Mouse (Mus musculus): ENCODE data around the gene Adamtsl1. TPM values are rescaled to one million over a fixed set of nuclear protein-coding genes. Genes with fewer than 3 reads are reported as not detected.

Gene Adamtsl1
- polyA plus RNA-seq, 1 experiment from 2014 or later: 0.38 TPM

DNA sequence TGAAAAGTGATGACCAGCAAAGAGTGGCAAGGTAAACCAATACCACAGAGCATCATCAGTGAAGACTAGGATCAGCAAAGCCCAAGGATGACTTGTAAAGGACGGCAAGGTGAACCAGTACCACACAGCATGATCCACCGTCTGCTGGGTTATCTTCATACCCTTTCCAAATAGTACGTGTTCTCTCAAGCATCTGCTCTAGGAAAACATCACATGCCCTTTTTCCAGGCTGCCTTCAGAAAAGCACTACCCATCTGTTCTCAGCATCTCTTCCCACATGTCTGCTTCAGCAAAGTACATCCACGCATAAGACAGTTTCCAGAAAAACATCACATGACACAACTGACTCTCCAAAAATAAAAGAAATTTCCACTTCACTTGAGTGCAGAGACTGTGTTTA, 408.8 kb downstream of the Adamtsl1 start:
- DNase-seq: no peak
- Histone ChIP-seq H3K9me3 (ENCODE audit: low read length) (no peaks in the 10 kb centered on the region), H3K4me3 (ENCODE audit: low read depth, low read length) (no peak overlapping the region), H3K9ac (replicated peaks) (no peak overlapping the region), H3K36me3 (replicated peaks; ENCODE audit: insufficient read depth, low read length) (no peaks in the 10 kb centered on the region), H3K27me3 (ENCODE audit: insufficient read depth, low read length) (no peaks in the 10 kb centered on the region), H3K27ac (ENCODE audit: low read depth) (no peak overlapping the region), H3K4me2 (ENCODE audit: low read depth, low read length) (no peak overlapping the region), H3K4me1 (ENCODE audit: insufficient read depth) (no peaks in the 10 kb centered on the region)
- WGBS (ENCODE audit: insufficient replicate concordance): 85% methylated on average over 4 of the region's 4 CpGs
- no peak for ATAC-seq
- TF ChIP-seq CTCF (IDR thresholded peaks at IDR 0.05; ENCODE audit: low read depth) (no peak), EP300 (IDR thresholded peaks at IDR 0.05; ENCODE audit: low read depth) (no peak)

- Histone ChIP-seq H3K27ac (ENCODE audit: low read depth) (no peak overlapping the region), H3K9me3 (ENCODE audit: low read length) (no peaks in the 10 kb centered on the region)
- DNase-seq: no peak
Measured at GRCm38 (mm10) chr4:85932129-85932528, 418.2 kb downstream of the Adamtsl1 start.

DNA sequence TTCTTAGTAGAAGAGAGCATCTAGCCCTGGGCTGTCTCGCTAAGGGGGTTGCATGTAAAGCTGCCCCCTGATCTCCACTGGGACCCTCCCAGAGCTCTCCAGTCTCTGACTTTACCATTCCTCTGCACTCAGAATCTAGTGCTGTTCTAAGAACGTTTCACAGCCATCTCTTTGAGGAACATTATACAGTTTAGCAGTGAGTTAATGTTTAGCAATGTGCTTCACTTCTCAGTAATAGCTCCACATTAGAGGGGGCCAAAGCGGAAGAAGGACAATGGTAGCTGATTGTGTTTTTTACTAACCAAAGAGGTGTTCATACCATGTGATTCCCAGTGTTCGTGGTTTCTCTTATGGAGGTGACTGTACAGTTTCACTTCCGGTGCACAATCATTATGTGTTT, 425.5 kb downstream of the Adamtsl1 start:
- no peak overlapping the region for H3K9ac ChIP-seq (replicated peaks)
- no peak overlapping the region for H3K4me2 ChIP-seq (ENCODE audit: low read depth, low read length)
- no peak overlapping the region for H3K4me3 ChIP-seq (ENCODE audit: low read depth, low read length)
- 57% methylated on average over 5 of the region's 5 CpGs for WGBS (ENCODE audit: insufficient replicate concordance)
- TF ChIP-seq CTCF (IDR thresholded peaks at IDR 0.05; ENCODE audit: low read depth) (no peak), EP300 (IDR thresholded peaks at IDR 0.05; ENCODE audit: low read depth) (no peak)
- ATAC-seq (no peak), DNase-seq (no peak)
- no peaks in the 10 kb centered on the region for H3K9me3 ChIP-seq (ENCODE audit: low read length)
- no peaks in the 10 kb centered on the region for H3K36me3 ChIP-seq (replicated peaks; ENCODE audit: insufficient read depth, low read length)
- H3K27me3 ChIP-seq (ENCODE audit: insufficient read depth, low read length): no peaks in the 10 kb centered on the region
- H3K27ac ChIP-seq (ENCODE audit: low read depth): no peak overlapping the region
- H3K4me1 ChIP-seq (ENCODE audit: insufficient read depth): no peaks in the 10 kb centered on the region

More at GRCm38 (mm10) chr4:85932129-85932528, 418.2 kb downstream of the Adamtsl1 start:
- no peak overlapping the region for H3K4me2 ChIP-seq (ENCODE audit: low read depth, low read length)
- ATAC-seq: no peak
- TF ChIP-seq CTCF (IDR thresholded peaks at IDR 0.05; ENCODE audit: low read depth) (no peak), EP300 (IDR thresholded peaks at IDR 0.05; ENCODE audit: low read depth) (no peak)
- no peaks in the 10 kb centered on the region for H3K36me3 ChIP-seq (replicated peaks; ENCODE audit: insufficient read depth, low read length)
- H3K4me1 ChIP-seq (ENCODE audit: insufficient read depth): no peaks in the 10 kb centered on the region
- no peak overlapping the region for H3K4me3 ChIP-seq (ENCODE audit: low read depth, low read length)
- H3K9ac ChIP-seq (replicated peaks): no peak overlapping the region
- no peaks in the 10 kb centered on the region for H3K27me3 ChIP-seq (ENCODE audit: insufficient read depth, low read length)

DNA sequence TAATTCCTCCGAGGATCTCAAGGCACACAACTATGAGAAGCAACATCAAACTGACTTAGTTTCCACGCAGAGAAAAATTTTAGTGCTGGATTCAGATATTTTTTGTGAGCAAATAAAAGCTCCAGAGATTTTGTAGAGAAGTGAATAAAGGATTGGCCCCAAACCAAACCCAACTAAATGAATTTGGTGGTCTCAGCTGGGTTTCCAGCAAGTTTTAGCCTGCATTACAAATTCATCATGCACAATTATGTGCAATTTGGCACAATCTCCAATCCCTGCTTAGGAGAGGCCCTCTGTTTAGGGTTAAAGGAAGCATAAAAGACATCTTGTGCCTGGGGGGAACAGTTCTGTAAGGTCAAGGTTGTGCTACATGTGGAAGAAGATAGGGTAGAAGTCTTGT, 427.9 kb downstream of the Adamtsl1 start:
- DNase-seq (no peak), ATAC-seq (no peak)
- Histone ChIP-seq H3K4me3 (ENCODE audit: low read depth, low read length) (no peak overlapping the region), H3K9me3 (ENCODE audit: low read length) (no peaks in the 10 kb centered on the region), H3K4me1 (ENCODE audit: insufficient read depth) (no peaks in the 10 kb centered on the region), H3K9ac (replicated peaks) (no peak overlapping the region), H3K4me2 (ENCODE audit: low read depth, low read length) (no peak overlapping the region), H3K36me3 (replicated peaks; ENCODE audit: insufficient read depth, low read length) (no peaks in the 10 kb centered on the region), H3K27me3 (ENCODE audit: insufficient read depth, low read length) (no peaks in the 10 kb centered on the region), H3K27ac (ENCODE audit: low read depth) (no peak overlapping the region)
- 78% methylated on average over 2 of the region's 2 CpGs for WGBS (ENCODE audit: insufficient replicate concordance)
- TF ChIP-seq CTCF (IDR thresholded peaks at IDR 0.05; ENCODE audit: low read depth): no peak
- no peak for TF ChIP-seq EP300 (IDR thresholded peaks at IDR 0.05; ENCODE audit: low read depth)

DNA sequence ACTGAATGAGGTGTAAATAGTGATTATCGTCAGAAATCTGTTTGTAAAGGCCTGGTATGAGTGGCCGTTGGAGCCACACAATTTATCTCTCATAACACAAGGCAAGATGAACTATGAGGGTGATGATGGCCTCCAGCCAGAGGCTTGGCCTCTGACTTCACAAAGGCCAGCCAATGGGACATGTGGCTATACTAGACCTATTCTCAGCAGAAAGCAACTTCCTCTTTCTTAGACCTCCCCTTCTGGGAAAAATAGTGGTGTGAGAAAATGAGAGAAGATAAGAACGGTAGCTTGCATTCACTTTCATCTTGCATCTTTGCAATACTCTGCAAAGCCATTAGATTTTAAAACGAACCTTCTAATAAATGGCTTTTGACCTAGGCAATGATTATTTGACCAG, 439.6 kb downstream of the Adamtsl1 start:
- ATAC-seq (peak; percentile 90), DNase-seq (peak; percentile 25)
- Histone ChIP-seq H3K4me1 (ENCODE audit: insufficient read depth) (no peaks in the 10 kb centered on the region), H3K9me3 (ENCODE audit: low read length) (no peaks in the 10 kb centered on the region), H3K4me3 (ENCODE audit: low read depth, low read length) (no peak overlapping the region), H3K4me2 (ENCODE audit: low read depth, low read length) (no peak overlapping the region), H3K27me3 (ENCODE audit: insufficient read depth, low read length) (no peaks in the 10 kb centered on the region), H3K36me3 (replicated peaks; ENCODE audit: insufficient read depth, low read length) (no peaks in the 10 kb centered on the region), H3K27ac (ENCODE audit: low read depth) (no peak overlapping the region), H3K9ac (replicated peaks) (no peak overlapping the region)
- TF ChIP-seq CTCF (IDR thresholded peaks at IDR 0.05; ENCODE audit: low read depth) (no peak), EP300 (IDR thresholded peaks at IDR 0.05; ENCODE audit: low read depth) (peak; percentile 90)
- WGBS (ENCODE audit: insufficient replicate concordance): 34% methylated on average over 4 of the region's 4 CpGs

DNA sequence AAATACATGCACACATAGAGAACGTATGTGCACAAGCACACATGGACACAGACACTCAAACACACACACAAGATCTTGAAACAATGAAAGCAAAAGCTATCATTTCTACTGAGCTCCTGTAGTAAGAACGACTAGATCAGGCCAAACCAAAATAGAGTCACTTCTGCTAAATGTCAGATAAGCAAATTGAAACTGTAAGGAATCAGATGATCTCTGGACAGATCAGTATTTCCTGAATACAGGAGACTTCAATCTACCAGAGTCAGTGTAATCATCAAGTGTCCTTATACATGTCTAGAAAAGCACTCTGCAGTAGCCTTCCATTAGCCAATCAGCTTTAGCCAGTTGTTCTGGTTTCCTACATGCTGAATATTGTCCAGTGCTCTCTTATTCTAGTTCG, 441.4 kb downstream of the Adamtsl1 start:
- no peak overlapping the region for H3K4me3 ChIP-seq (ENCODE audit: low read depth, low read length)
- no peak for TF ChIP-seq EP300 (IDR thresholded peaks at IDR 0.05; ENCODE audit: low read depth)
- no peak for TF ChIP-seq CTCF (IDR thresholded peaks at IDR 0.05; ENCODE audit: low read depth)
- H3K36me3 ChIP-seq (replicated peaks; ENCODE audit: insufficient read depth, low read length): no peaks in the 10 kb centered on the region
- no peaks in the 10 kb centered on the region for H3K4me1 ChIP-seq (ENCODE audit: insufficient read depth)
- H3K9ac ChIP-seq (replicated peaks): no peak overlapping the region
- H3K27me3 ChIP-seq (ENCODE audit: insufficient read depth, low read length): no peaks in the 10 kb centered on the region
- no peak for DNase-seq
- H3K27ac ChIP-seq (ENCODE audit: low read depth): no peak overlapping the region
- no peak for ATAC-seq
- no peak overlapping the region for H3K4me2 ChIP-seq (ENCODE audit: low read depth, low read length)
- no peaks in the 10 kb centered on the region for H3K9me3 ChIP-seq (ENCODE audit: low read length)
- WGBS (ENCODE audit: insufficient replicate concordance): 37% methylated on average over 3 of the region's 3 CpGs

- TF ChIP-seq CTCF (IDR thresholded peaks at IDR 0.05; ENCODE audit: low read depth): no peak
- no peak for TF ChIP-seq EP300 (IDR thresholded peaks at IDR 0.05; ENCODE audit: low read depth)
- Histone ChIP-seq H3K27me3 (ENCODE audit: insufficient read depth, low read length) (no peaks in the 10 kb centered on the region), H3K27ac (ENCODE audit: low read depth) (no peak overlapping the region), H3K4me2 (ENCODE audit: low read depth, low read length) (no peak overlapping the region), H3K9ac (replicated peaks) (no peak overlapping the region), H3K4me1 (ENCODE audit: insufficient read depth) (no peaks in the 10 kb centered on the region), H3K36me3 (replicated peaks; ENCODE audit: insufficient read depth, low read length) (no peaks in the 10 kb centered on the region), H3K9me3 (ENCODE audit: low read length) (no peaks in the 10 kb centered on the region), H3K4me3 (ENCODE audit: low read depth, low read length) (no peak overlapping the region)
- ATAC-seq: no peak
- no peak for DNase-seq
- WGBS (ENCODE audit: insufficient replicate concordance): 78% methylated on average over 4 of the region's 4 CpGs
Measured at GRCm38 (mm10) chr4:85957266-85957665, 443.3 kb downstream of the Adamtsl1 start.

Measured in liver, postnatal 0 days (tissue).